Mouse (Mus musculus) urinary bladder, postnatal 25 days (tissue): Measurements from ENCODE around the gene Atp2b1.

Source experiments
- DNase-seq: peaks from one replicate; pipeline ENCODE4 v3.0.0; 2022; ENCODE audit warnings: low spot score

The Atp2b1 gene

GRCm38 (mm10) chr10:98913961-98914809, at the start of gene Atp2b1:
Gene Atp2b1, plus strand, starts transcription at chr10:98914406.
- DNase-seq, result peak; percentile 96

GRCm38 (mm10) chr10:98864851-98865250, 49.4 kb upstream of the Atp2b1 start:
- no peak for DNase-seq

- DNase-seq, result no peak
These were observed 47.3 kb upstream of the Atp2b1 start for GRCm38 (mm10) chr10:98866836-98867370.

- DNase-seq, result no peak
These were observed 45.8 kb upstream of the Atp2b1 start for GRCm38 (mm10) chr10:98868351-98868908.

- DNase-seq, result no peak
These were observed 36.4 kb upstream of the Atp2b1 start for GRCm38 (mm10) chr10:98877855-98878254.

GRCm38 (mm10) chr10:98878636-98879035, 35.6 kb upstream of the Atp2b1 start:
- no peak for DNase-seq

GRCm38 (mm10) chr10:98880057-98880456, 34.1 kb upstream of the Atp2b1 start:
- no peak for DNase-seq

- no peak for DNase-seq
These were observed 33.5 kb upstream of the Atp2b1 start for GRCm38 (mm10) chr10:98880711-98881110.

- DNase-seq, result no peak
These were observed 32.7 kb upstream of the Atp2b1 start for GRCm38 (mm10) chr10:98881492-98881891.

- no peak for DNase-seq
These were observed 31.6 kb upstream of the Atp2b1 start for GRCm38 (mm10) chr10:98882587-98882986.

GRCm38 (mm10) chr10:98884445-98884844, 29.8 kb upstream of the Atp2b1 start:
- no peak for DNase-seq

GRCm38 (mm10) chr10:98886770-98887271, 27.4 kb upstream of the Atp2b1 start:
- DNase-seq, result no peak

GRCm38 (mm10) chr10:98891361-98891760, 22.8 kb upstream of the Atp2b1 start:
- no peak for DNase-seq

- no peak for DNase-seq
These were observed 16.7 kb upstream of the Atp2b1 start for GRCm38 (mm10) chr10:98897507-98897906.

GRCm38 (mm10) chr10:98897913-98898748, 16.1 kb upstream of the Atp2b1 start:
- DNase-seq, result no peak

GRCm38 (mm10) chr10:98901533-98901932, 12.7 kb upstream of the Atp2b1 start:
- DNase-seq, result no peak

GRCm38 (mm10) chr10:98905987-98906386, 8.2 kb upstream of the Atp2b1 start:
- DNase-seq, result no peak

- no peak for DNase-seq
These were observed 7.2 kb upstream of the Atp2b1 start for GRCm38 (mm10) chr10:98906941-98907549.

- DNase-seq, result no peak
These were observed 621 bp upstream of the Atp2b1 start for GRCm38 (mm10) chr10:98913610-98913960.

GRCm38 (mm10) chr10:98914810-98915241, 620 bp downstream of the Atp2b1 start:
- DNase-seq, result peak; percentile 78

GRCm38 (mm10) chr10:98915398-98915931, 1.3 kb downstream of the Atp2b1 start:
- peak; percentile 25 for DNase-seq
